Mouse (Mus musculus): ENCODE data around the gene Wdr60. TPM values are rescaled to one million over a fixed set of nuclear protein-coding genes. Genes with fewer than 3 reads are reported as not detected.

Wdr60 gene
- polyA plus RNA-seq, 1 experiment from 2014 or later = 16.3 TPM

GRCm38 (mm10) chr12:116159223-116159622 is 103.6 kb downstream of the Wdr60 start:
- 74% methylated on average over 5 of the region's 5 CpGs for WGBS
- no peak for ATAC-seq (replicated peaks; ENCODE audit: low FRiP score, low TSS enrichment, low read depth)

GRCm38 (mm10) chr12:116156792-116157532 is 105.9 kb downstream of the Wdr60 start:
- no peak overlapping the region for H3K27ac ChIP-seq (ENCODE audit: low read depth)
- ATAC-seq (replicated peaks; ENCODE audit: low FRiP score, low TSS enrichment, low read depth) = no peak
- 82% methylated on average over 7 of the region's 7 CpGs for WGBS
- no peak for DNase-seq (ENCODE audit: low spot score)
- no peaks in the 10 kb centered on the region for H3K27me3 ChIP-seq (replicated peaks; ENCODE audit: control insufficient read depth, insufficient read depth, low read length)
- H3K9ac ChIP-seq (ENCODE audit: low read length) = no peak overlapping the region
- H3K36me3 ChIP-seq (ENCODE audit: control insufficient read depth, insufficient read depth, low read length) = no peaks in the 10 kb centered on the region
- H3K4me3 ChIP-seq (ENCODE audit: low read depth, low read length) = no peak overlapping the region
- H3K4me2 ChIP-seq (ENCODE audit: low read length) = no peak overlapping the region
- no peaks in the 10 kb centered on the region for H3K9me3 ChIP-seq (ENCODE audit: control insufficient read depth, low read length)
- no peaks in the 10 kb centered on the region for H3K4me1 ChIP-seq (replicated peaks; ENCODE audit: control insufficient read depth, insufficient read depth, low read length)

More at GRCm38 (mm10) chr12:116159223-116159622, 103.6 kb downstream of the Wdr60 start:
- Histone ChIP-seq H3K36me3 (ENCODE audit: control insufficient read depth, insufficient read depth, low read length) (no peaks in the 10 kb centered on the region), H3K27ac (ENCODE audit: low read depth) (no peak overlapping the region), H3K9me3 (ENCODE audit: control insufficient read depth, low read length) (no peaks in the 10 kb centered on the region), H3K27me3 (replicated peaks; ENCODE audit: control insufficient read depth, insufficient read depth, low read length) (no peaks in the 10 kb centered on the region), H3K4me2 (ENCODE audit: low read length) (no peak overlapping the region), H3K4me3 (ENCODE audit: low read depth, low read length) (no peak overlapping the region), H3K4me1 (replicated peaks; ENCODE audit: control insufficient read depth, insufficient read depth, low read length) (no peaks in the 10 kb centered on the region), H3K9ac (ENCODE audit: low read length) (no peak overlapping the region)
- no peak for DNase-seq (ENCODE audit: low spot score)

Small RNAs within 50 kb of the gene (microRNA-seq; reads per million reads assigned to microRNA genes)
- not detected for gene Gm23190

Other genes with a start within 250 kb of the Wdr60 start
- 42.7 and 44.2 TPM in 2 replicates for gene Zfp386, start 215.3 kb downstream of the Wdr60 start, polyA plus RNA-seq (2014; fragmentation: Nextera tagmentation; extraction: Ambion mirVana)
- gene Vipr2, start 185.3 kb downstream of the Wdr60 start, polyA plus RNA-seq (2014; fragmentation: Nextera tagmentation; extraction: Ambion mirVana) = 4.7 and 5.3 TPM in 2 replicates
- gene Gm11027, start 12.4 kb upstream of the Wdr60 start, polyA plus RNA-seq (2014; fragmentation: Nextera tagmentation; extraction: Ambion mirVana) = not detected in 2 replicates
- gene Esyt2, start 18.2 kb upstream of the Wdr60 start, polyA plus RNA-seq (2014; fragmentation: Nextera tagmentation; extraction: Ambion mirVana) = 37.5 and 39.7 TPM in 2 replicates
- gene Ncapg2, start 142.4 kb upstream of the Wdr60 start, polyA plus RNA-seq (2014; fragmentation: Nextera tagmentation; extraction: Ambion mirVana) = 42.4 and 43.7 TPM in 2 replicates
- gene Ptprn2, start 222.7 kb upstream of the Wdr60 start, polyA plus RNA-seq (2014; fragmentation: Nextera tagmentation; extraction: Ambion mirVana) = 1.0 and 2.0 TPM in 2 replicates